Mouse (Mus musculus): ENCODE results near the gene Ube4a.

Gene Ube4a

DNA sequence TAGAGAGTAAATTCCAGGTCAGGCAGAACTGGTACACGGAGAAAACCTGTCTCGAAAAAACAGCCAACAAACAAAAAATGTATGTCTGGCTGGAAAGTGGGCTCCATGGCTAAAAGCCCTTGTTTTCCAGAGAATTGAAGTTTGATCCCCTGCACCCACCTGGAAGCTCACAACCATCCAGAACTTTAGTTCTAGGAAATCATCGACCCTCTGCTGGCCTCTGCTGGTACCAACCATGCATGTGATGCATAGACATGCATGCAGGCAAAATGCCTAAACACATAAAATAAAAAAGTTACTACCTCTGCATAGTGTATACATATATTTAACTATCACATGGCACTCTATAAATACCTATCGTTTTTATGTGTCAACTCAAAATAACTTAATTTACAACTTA lies 65.0 kb downstream of the Ube4a start:
- DNase-seq (ENCODE audit: low spot score in 2 of 2), result no peak

DNA sequence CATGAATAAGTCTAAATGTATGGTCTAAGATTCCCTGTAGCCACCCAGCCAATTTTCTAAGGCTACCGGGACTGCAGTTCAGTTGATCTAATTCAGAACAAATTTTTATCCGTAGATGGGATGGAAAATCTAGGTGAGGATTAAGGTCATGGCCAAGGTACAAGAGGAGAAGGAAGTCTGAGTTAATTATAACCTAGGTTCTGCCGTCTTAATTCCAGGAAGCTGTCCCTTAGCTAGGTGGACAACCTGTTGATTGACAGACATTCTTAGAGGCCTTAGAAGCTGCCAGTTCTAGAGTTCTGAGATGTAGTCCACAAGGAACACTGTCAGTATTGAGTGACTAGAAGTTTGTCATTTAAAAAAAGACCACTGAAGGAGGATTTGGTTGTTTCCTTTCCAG lies 65.7 kb downstream of the Ube4a start:
- DNase-seq (ENCODE audit: low spot score in 2 of 2), result no peak

DNA sequence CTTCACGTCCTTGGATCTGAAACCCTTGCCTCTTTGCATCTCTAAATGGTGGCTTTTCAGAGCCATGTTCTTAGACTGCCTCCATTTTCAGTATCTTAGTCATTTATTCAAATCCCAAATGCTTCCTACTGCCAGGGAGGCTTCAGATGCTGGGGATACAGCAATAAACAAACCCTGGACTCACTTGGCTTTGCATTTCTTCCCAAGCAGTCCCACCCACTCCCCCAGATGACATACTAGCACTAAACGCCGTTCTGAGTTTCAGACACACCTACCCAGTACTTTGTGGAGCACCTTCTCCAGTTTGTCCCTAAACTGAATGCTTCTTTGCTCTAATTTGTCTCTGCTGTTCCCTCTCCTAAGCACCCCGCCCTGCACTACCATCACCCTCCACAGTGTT lies 68.4 kb downstream of the Ube4a start:
- DNase-seq (ENCODE audit: low spot score in 2 of 2), result no peak

DNA sequence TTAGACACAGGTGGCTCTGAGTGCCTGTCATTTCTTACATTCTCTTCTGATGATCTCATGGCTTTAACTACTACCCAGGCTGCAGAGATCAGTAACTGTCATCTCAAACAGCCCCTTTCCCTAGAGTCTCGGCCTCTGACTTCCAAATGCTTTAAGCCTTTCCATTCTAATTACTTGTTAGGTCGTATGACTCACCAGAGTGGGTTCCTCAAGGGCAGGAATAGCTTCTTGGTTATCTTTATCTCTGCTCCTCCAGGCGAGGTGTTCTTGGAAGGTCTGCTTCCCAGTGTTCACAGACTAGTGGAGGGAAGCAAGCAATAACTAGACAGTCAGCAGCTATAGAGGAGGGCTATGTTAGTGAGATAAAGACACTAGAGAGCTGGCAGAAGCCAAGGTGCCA lies 72.7 kb downstream of the Ube4a start:
- no peak for DNase-seq (ENCODE audit: low spot score in 2 of 2)

DNA sequence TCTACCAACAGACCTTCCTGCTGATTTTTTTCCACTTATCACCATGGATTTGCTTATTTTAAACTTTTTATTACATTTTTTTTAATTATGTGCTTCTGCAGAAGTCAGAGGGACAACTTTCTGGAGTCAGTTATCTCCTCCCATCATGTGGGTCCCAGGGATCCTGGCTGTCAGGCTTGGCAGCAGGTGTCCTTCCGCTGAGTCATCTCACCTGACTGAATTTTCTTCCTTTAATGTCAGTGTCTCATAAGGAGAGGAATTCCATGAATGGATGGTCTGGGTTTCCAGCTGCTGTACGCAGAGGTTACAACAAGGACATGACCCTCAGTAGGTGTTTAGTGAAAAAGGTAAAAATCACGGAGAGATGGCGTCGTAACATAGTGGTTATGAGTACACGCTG lies 74.2 kb downstream of the Ube4a start:
- no peak for DNase-seq (ENCODE audit: low spot score in 2 of 2)

DNA sequence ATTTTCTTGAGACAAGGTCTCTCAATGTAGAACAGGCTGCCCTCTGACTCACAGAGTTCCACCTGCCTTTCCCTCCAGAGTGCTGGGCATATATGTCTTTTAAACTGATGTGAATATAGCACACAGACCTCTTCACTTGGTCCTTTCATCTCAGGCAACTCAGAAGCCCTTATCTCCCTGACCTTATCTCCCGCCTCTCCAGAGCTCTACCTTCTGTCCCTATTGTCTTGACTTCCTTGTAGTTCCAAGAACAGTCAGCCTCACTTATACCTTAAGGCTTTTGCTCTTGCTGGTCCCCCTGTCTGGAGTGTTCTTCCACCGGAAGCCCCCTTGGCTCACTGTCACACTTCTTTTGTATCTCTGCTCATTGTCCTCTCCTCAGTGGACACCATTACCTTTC lies 75.3 kb downstream of the Ube4a start:
- no peak for DNase-seq (ENCODE audit: low spot score in 2 of 2)

DNA sequence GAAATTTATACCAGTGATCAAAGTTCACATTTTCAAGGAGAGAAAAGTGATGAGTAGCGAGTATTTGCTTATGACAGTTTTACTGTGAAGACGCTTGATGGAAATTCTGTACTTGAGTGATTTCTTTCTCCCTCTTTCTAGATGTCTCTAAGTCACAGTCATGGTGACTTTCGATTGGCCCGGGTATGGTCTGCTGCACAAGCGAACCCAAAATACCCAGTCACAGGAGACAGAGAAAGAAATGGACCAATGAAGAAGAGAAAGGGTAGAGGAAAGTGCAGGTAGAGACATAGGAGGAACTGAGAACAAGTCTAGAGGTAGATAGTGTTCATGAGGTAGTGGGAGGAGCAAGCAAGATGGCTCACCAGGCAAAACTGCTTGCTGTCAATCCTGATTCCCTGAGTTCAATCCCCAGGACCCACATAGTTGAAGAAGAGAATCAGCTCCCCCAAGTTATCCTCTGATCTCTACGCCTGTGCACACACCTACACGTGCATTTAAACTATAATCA lies 77.2 kb downstream of the Ube4a start:
- DNase-seq (ENCODE audit: low spot score in 2 of 2), result no peak

DNA sequence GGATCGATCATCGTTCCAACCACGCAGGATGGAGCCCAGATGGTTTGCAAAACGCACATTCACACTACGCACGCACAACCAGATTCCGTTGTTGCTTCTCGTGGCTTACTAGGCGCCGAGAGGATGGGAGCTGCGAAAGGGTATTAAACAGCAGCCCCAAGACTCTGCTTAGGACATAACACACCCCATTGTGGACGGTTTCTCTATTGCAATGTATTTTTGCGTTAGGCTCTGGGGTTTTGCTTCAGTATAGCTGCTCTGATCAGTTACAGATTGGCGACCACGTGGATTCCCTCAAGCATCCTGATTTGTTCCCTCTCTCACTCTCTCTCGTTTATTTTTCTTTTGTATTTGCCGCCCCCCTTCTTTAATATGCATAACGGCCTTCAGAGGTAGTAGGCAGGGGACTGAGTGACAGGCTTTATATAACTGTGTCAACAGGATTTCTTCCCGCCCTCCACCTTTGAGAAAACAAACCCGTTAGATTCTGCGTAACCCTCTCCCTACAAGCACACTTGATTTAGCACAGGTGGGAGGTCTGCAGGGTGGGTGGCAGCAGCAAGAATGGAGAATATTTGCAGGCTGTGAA lies 82.3 kb downstream of the Ube4a start:
- peak in 1 of 2 experiments; percentile 54 for DNase-seq (ENCODE audit: low spot score in 2 of 2)

DNA sequence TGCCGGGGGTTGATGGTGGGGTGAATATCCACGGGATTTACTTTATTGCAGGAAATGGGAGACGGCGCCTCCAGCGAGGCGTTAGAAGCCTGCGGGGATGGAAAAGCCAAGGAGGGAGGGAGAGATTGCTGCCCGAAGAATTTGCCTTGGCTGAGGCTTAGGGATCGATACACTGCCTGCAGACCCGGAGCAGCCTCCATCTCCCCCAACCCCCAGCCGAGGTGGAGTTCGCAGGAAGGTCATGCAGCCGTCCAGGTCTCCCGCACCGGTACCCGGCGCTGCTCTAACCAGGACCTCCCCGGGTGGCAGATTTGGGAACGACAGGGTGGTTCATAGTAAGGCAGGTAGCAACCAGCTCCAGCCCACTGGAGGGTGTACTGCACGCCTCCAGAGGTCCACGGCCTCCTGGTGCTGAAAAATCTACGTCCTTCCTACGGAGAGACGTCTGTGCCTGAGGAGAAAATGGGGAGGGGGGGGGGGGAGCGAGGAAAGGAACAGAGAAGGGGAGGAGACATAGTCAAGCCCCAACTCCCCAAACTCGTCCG lies 82.9 kb downstream of the Ube4a start:
- DNase-seq (ENCODE audit: low spot score in 2 of 2), result peak; percentile 64 to 67

DNA sequence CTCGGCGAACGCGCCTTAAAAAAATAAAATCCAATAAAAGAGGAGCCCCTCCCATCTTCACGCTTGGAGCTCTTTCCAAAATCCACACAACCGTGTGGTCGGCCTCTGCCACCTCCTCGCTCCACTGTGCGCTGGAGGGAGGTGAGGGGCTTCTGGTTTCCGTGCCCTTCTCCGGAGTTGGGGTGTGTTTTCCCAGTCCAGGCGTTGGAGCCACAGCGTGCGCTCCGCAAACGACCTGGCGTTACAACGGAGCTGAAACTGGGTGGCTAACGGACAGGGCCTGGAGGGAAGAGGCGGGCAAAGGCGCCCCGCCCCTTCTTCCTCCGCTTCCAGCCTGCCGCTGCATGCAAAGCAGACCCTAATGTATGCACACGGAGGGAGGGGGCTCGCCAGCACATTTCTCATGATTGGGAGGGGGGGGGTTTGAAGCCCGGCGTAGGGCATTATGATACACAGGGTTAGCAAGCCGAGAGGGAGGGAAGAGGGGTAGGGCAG lies 83.4 kb downstream of the Ube4a start:
- DNase-seq (ENCODE audit: low spot score in 2 of 2), result peak; percentile 76 to 78

DNA sequence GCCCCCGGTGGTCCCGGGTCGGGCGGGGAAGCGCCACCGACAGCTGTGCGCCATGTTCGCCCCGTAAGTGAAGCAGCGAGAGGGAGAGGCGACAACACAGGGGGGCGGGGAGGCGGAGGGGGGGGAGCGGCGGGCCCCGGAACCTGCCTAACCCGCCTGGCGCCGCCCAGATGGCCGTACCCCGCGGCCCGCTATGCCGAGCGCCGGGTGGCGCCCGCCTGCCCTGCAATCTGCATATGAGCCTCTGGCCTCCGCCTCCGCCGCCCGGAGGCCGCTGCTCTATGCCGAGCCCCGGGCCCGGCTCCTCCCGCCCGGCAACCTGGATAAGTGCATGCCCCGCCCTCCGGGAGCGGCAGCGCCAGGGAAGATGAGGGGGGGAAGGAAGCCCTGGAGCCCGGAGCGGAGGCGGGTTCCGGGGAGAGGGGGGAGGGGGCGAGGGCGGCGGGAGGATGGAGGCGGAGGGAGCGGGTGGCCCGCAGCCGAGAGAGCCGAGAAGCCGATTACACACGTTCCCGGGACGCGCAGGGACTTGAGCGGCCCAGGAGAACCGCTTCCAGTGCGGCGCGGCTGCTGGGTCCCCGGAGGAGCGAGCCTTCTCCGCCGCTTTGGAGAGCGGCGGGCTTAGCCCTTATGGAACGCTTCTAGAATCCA lies 84.1 kb downstream of the Ube4a start, which contains the start of gene Kmt2a:
Gene Kmt2a (minus strand): TSS at position 76 of the 651 bp plus-strand sequence.
- peak; percentile 94 to 98 for DNase-seq (ENCODE audit: low spot score in 2 of 2)

DNA sequence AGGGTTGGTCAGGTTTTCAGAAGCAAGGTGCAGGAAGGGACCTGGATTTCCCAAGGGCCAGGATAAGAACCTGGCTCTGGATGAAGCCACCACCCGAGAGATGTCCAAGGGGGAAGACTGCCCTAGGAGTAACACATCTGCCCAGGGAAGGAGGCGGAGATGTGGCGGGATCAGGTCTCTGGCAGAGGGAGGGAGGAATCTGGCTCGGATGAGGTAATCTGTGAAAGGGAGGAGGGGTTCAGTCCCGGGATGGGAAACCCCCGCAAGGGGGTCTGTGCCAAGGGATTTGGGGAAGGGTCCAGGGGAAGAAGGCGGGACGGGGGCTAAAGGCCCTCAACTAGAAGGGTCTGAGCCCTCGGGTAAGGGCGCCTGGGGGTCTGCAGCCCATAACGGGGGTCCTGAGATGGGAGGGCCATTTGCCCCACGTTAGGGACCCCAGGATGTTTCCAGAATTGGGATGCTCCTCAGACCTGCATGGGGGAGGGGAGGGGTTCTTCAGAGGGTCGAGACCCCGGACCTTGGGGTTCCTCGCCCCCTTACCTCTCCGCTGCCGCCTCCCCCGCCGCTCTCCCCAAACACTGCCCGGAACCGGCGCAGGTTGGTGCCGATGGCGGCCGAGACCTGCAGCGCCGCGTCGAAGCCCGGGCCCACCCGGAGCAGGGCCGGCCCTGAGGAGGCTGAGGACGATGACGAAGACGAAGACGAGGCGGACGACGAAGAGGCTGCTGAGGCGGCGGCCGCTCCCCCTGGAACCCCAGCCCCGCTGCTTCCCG lies 84.9 kb downstream of the Ube4a start:
- peak; percentile 48 to 54 for DNase-seq (ENCODE audit: low spot score in 2 of 2)

DNA sequence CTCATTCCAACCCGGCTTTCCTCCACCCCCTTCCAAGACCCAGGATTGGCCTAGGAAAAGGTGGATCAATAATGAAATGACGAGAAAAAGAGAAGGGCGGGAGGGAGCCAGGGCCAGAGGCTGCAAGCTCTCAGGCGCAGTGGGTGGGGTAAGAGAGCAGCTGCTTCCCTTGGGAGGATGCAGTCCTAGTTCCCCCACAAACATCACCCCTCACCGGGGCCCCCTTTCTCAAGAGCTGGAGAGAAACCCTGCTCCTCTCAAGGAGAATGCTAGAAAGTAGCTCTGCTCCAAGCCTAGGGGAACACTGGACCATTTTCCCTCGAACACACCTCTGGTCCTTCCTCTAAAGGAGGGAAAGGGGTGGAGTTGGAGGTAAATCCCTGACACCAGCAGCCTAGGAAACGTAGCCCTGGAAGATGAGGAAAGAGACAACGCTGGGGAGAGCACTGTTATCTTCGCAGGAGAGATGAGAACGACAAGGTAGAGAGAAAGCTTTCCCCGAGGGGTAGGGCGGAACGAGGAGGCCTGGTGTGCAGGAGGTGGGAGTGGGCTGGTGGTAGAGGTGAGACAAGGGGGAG lies 85.6 kb downstream of the Ube4a start:
- DNase-seq (ENCODE audit: low spot score in 2 of 2), result no peak

DNA sequence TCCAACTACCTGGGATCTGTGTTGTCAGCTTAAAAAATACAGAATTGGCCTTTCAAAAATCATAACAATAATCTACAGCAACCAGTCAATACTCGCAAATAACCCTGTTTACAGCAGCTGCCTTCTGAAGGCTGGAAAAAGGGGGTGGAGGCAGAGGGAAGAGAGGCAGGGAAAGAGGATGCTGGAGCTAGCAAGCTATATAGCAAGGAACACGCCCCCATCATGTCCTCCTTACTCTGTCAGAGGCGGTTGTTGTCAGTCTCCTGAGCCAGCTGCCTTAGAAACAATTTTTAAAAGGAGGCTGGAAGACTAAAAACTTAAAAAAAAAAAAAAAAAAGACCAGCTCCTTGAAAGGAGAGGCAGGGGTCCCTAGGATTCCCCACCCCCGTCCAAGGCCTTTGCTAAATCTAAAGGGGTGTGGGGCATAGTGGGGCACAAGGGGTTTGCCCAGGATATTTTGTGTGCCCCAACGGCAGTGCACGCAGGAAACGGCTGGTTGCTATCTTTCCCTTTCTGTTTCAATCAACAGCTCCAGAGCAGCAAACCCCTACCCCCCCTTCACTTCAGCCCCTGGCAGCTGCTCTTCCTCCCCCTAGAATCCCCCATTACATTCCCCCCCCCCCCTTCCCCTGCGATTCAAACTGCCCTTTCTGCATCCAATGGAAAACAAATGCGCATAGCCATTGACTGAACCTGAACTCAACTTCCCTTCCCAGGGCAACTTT lies 86.5 kb downstream of the Ube4a start:
- no peak for DNase-seq (ENCODE audit: low spot score in 2 of 2)

DNA sequence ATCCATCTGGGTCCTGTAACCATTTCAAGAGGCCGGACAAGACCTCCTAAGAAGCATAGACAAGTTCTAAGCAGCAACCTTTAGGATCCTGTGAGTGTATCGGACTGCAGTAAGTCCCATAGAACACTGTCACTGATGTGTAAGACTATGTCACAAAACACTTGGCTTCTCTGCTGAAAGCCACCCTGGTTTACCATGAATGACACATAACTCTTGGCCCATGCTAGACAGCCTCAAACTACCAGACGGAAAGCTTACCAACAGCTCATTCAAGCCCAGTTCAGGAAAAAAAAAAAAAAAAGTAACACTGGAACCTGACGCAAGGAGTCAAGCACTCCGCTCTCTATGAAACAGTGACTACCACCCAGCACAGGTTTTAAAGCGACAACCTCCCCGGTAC lies 87.7 kb downstream of the Ube4a start:
- DNase-seq (ENCODE audit: low spot score in 2 of 2), result no peak

DNA sequence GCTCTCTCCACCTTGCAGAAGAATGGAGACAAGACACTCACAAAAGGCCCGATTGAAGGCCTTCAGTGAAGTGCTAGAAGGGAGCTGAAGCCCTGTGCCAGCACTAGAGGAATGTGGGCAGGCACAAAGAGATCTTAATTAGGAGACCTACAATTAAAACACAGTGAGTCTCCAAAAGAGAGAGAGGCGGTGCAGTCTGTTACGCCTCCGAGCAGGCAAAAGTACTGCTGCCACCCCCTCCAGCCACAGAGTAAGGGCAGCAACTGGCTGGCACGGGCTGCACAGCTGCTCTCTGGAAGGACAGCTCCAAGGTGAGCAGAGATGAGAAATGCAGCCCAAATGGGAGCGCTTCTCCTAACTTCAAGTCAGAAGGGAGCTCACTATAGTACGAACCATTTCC lies 89.9 kb downstream of the Ube4a start:
- no peak for DNase-seq (ENCODE audit: low spot score in 2 of 2)

DNA sequence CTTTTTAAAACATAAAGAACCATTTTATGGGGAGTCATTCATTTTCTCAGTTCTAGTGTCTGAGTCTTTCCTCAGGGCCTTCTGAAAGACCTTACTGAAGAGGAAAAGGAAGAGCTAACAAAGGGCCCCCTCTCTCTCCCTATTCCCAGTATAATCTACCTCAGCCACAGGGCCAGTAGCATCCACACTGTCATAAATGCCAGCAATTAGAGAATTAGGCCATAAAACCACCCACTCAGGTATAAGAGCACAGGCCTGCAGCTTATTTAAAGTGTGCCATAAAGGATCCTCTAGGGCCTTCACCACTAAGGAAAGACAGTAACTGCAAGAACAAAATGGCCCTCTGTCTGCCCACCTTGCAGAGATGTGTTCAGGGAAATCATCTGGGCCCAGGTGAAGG lies 91.2 kb downstream of the Ube4a start:
- DNase-seq (ENCODE audit: low spot score in 2 of 2), result no peak

DNA sequence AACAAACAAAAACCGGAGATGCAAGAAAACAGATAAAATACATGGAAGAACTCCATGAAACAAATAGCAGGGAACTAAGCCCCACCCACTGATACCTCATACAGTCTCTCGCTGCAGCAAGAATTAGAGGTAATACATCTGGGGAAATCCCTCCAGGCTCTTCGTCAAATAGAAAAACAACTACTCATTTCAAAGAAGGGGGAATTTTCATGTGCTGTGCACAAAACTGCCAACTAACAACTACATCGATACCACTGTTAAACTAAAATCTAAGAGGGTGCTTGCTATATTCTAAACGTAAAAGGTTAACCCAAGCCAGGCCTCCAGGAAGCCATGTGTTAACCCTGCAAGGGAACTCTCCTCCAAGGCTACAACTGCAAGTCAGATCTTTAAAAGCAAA lies 91.7 kb downstream of the Ube4a start:
- DNase-seq (ENCODE audit: low spot score in 2 of 2), result no peak

All from frontal cortex, postnatal 10 days (tissue).